13 mouse cellular contexts compared by ENCODE assay signal in the genomic region with DNA sequence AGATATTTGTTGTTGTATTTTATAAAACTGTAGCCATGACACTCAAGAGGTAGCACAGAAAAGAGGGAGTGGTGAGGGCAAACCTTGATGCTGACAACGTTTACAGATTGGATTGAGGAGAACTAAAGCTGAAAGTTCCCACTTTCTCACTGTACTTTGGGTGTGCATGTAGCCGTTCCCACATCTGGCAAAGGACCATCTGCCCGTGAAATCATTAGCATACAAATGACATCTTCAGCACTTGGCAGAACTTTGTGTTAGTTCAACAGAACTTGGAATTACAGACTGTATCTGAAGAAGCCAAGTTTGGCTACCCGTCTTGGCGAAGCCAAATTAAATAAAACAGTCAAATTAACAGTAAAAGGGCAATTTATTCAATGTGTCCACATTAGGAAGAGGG.
DNase-seq lines count a peak whose midpoint lies in the region; ATAC-seq lines count a peak whose summit lies in the region.
"Had no signal": no experiment of that assay in that cellular context is flagged by ENCODE, and none has a peak within 500 bp of the region (broad histone marks: within the 10 kb centered on the region; RNA-seq: fewer than 3 reads in every experiment).

No protein-coding gene starts in this region.

- H3K27ac ChIP-seq in kidney, embryonic 15.5 days: no peak overlapping the region
- H3K27ac ChIP-seq: embryonic facial prominence, embryonic 13.5 days; forebrain, embryonic 12.5 days; heart, adult 2 months had no signal

- ATAC-seq in kidney, embryonic 15.5 days (replicated peaks; ENCODE audit: low FRiP score): no peak

- no peaks in the 10 kb centered on the region for H3K4me1 ChIP-seq in kidney, embryonic 15.5 days
- H3K4me1 ChIP-seq: embryonic facial prominence, embryonic 13.5 days; forebrain, embryonic 12.5 days had no signal

- no peaks in the 10 kb centered on the region for H3K9me3 ChIP-seq in kidney, embryonic 15.5 days (replicated peaks)
- H3K9me3 ChIP-seq: embryonic facial prominence, embryonic 13.5 days; forebrain, embryonic 12.5 days had no signal

- H3K4me2 ChIP-seq in kidney, embryonic 15.5 days: no peak overlapping the region
- H3K4me2 ChIP-seq: embryonic facial prominence, embryonic 13.5 days; forebrain, embryonic 12.5 days; midbrain, embryonic 11.5 days had no signal

- H3K36me3 ChIP-seq in kidney, embryonic 15.5 days: no peaks in the 10 kb centered on the region
- H3K36me3 ChIP-seq: embryonic facial prominence, embryonic 13.5 days; forebrain, embryonic 12.5 days had no signal

- peak; percentile 6 for DNase-seq in kidney, adult 11 months
- DNase-seq in right cerebral cortex, postnatal 10 days (ENCODE audit: low spot score in 2 of 2): peak; percentile 31 to 39
- DNase-seq in right cerebral cortex, adult 2 months (ENCODE audit: low spot score in 2 of 2): no peak
- DNase-seq in heart, postnatal 14 days: peak; percentile 14 to 39
- no peak for DNase-seq in ovary, adult 18-20 months (ENCODE audit: low spot score)
- no peak for DNase-seq in ovary, postnatal 14 days (ENCODE audit: low spot score)
- DNase-seq: adrenal gland, postnatal 36 days; retina, postnatal 1 day had no signal

- H3K27me3 ChIP-seq in kidney, embryonic 15.5 days: no peaks in the 10 kb centered on the region
- H3K27me3 ChIP-seq: embryonic facial prominence, embryonic 13.5 days; forebrain, embryonic 12.5 days had no signal

- intact Hi-C loops in heart, postnatal 14 days (cut with DNase I): no loop called here

- H3K4me3 ChIP-seq in kidney, embryonic 15.5 days (replicated peaks): no peak overlapping the region
- H3K4me3 ChIP-seq: embryonic facial prominence, embryonic 13.5 days; forebrain, embryonic 12.5 days; heart, adult 2 months had no signal

- WGBS in kidney, embryonic 15.5 days: 78% methylated on average over 5 of the region's 5 CpGs

- no peak overlapping the region for H3K9ac ChIP-seq in kidney, embryonic 15.5 days
- H3K9ac ChIP-seq: embryonic facial prominence, embryonic 13.5 days; forebrain, embryonic 12.5 days had no signal

Comparison
In these comparisons a context has a peak if more than half of its experiments do, and no peak if none do; other contexts are left out.
1. DNase-seq: peak in kidney, adult 11 months (single experiment), right cerebral cortex, postnatal 10 days (2 of 2) and heart, postnatal 14 days (2 of 2); none in right cerebral cortex, adult 2 months (0 of 2), ovary, adult 18-20 months (single experiment) and ovary, postnatal 14 days (single experiment).